Mouse (Mus musculus): Measurements from ENCODE around the gene Cd80.

GRCm38 (mm10) chr16:38406708-38407107, 48.7 kb upstream of the Cd80 start:
- TF ChIP-seq GATA1 (IDR thresholded peaks at IDR 0.05; ENCODE audit: low read length) (no peak), TAL1 (IDR thresholded peaks at IDR 0.05; ENCODE audit: low read length) (no peak)

Measured in erythroblast, embryonic 14.5 days (primary cell).